Mouse (Mus musculus) heart, adult 2 months (tissue): ENCODE results near the gene Slc1a5.

ENCODE experiments used
- CTCF ChIP-seq: fragments of 200-600 bp; IDR thresholded peaks from 2 replicates; pipeline ENCODE4 v1.8.1; 2022; ENCODE audit warnings: antibody characterized with exemption, mild to moderate bottlenecking, moderate library complexity
- EP300 ChIP-seq: fragments of 200-500 bp; IDR thresholded peaks from 2 replicates; pipeline ENCODE4 v1.6.1; 2011; ENCODE audit warnings: low read depth, low read length, control low read depth; ENCODE audit not compliant: insufficient read depth
- POLR2A ChIP-seq: fragments of 200-500 bp; IDR thresholded peaks from 2 replicates; pipeline ENCODE4 v1.6.1; 2011; ENCODE audit warnings: mild to moderate bottlenecking, low read depth, low read length, control low read depth; ENCODE audit not compliant: insufficient read depth

DNA sequence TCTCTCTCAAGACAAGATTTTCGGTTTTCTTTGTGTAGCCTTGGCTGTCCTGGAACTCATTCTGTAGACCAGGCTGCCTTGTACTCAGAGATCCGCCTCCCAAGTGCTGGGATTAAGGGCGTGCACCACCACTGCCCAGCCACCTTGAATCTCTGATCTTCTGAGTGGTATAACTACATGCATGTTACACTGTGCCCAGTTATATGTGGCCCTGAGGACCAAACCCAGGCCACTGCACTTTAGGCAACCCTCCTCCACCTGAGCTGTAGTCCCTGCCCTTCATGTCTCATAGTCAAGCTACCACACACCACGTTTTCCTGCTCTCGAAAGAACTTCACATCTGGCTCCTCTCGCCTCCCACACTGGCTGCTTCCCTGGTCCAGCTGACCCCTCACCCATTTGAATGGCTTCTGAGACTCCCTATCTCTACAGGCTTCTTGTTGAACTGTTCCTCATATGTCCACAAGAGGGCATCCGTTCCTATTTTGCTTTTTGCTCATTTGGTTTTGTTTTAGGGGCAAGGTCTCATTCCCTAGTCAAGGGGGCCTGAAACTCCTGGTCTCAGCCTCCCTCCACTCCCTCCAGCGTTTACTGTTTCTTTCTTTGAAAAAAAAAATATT is 23.4 kb downstream of the Slc1a5 start:
- TF ChIP-seq CTCF (peak; percentile 86), POLR2A (no peak), EP300 (no peak)
